Mouse (Mus musculus) bone marrow, adult 2 months (tissue): Measurements from ENCODE around the gene Cdk5.

Experiments
- CTCF ChIP-seq: fragments of 200-500 bp; IDR thresholded peaks from 2 replicates; pipeline ENCODE4 v1.5.1; 2011; ENCODE audit warnings: low read length, control low read depth; ENCODE audit not compliant: control insufficient read depth, insufficient read depth
- POLR2A ChIP-seq: fragments of 200-500 bp; IDR thresholded peaks from 2 replicates; pipeline ENCODE4 v1.6.1; 2011; ENCODE audit warnings: low read depth, mild to moderate bottlenecking, control low read depth, low read length, borderline replicate concordance; ENCODE audit not compliant: control insufficient read depth

GRCm38 (mm10) chr5:24451264-24452029, 28.1 kb upstream of the Cdk5 start:
- TF ChIP-seq POLR2A (peak; percentile 81), CTCF (peak; percentile 0; the same call in 1 of the 2 replicates)
